Mouse (Mus musculus) midbrain, embryonic 14.5 days (tissue): Measurements from ENCODE around the gene Sumf1. TPM values are rescaled to one million over a fixed set of nuclear protein-coding genes. Genes with fewer than 3 reads are reported as not detected.

Experiments
- ATAC-seq: fragments of 200-750 bp; cut with Nextera tagmentation; 2 replicates; pipeline ENCODE4 v1.8.0; 2017; ENCODE audit warnings: moderate number of reproducible peaks, moderate library complexity; ENCODE audit not compliant: low FRiP score, low TSS enrichment
- DNase-seq: peaks from one replicate; pipeline ENCODE4 v3.0.0-alpha.2; 2015
- H3K27ac ChIP-seq: fragments of 300-500 bp; sonication (generic); replicated peaks from 2 replicates; pipeline ENCODE4 v1.5.1; 2014; ENCODE audit warnings: mild to moderate bottlenecking, low read depth, low read length, moderate library complexity
- H3K27me3 ChIP-seq: fragments of 300-500 bp; sonication (generic); 2 replicates; pipeline ENCODE4 v1.6.1; 2014; ENCODE audit warnings: low read length, control low read depth, mixed read lengths; ENCODE audit not compliant: control insufficient read depth, insufficient read depth
- H3K36me3 ChIP-seq: fragments of 300-500 bp; sonication (generic); 2 replicates; pipeline ENCODE4 v1.6.1; 2014; ENCODE audit warnings: low read length, control low read depth; ENCODE audit not compliant: control insufficient read depth, insufficient read depth
- H3K4me1 ChIP-seq: fragments of 300-500 bp; sonication (generic); 2 replicates; pipeline ENCODE4 v1.6.1; 2014; ENCODE audit warnings: mild to moderate bottlenecking, antibody characterized with exemption, low read length, control low read depth; ENCODE audit not compliant: control insufficient read depth, insufficient read depth
- H3K4me2 ChIP-seq: fragments of 300-500 bp; sonication (generic); 2 replicates; pipeline ENCODE4 v1.6.1; 2014; ENCODE audit warnings: mild to moderate bottlenecking, low read length, moderate library complexity
- H3K4me3 ChIP-seq: fragments of 300-500 bp; sonication (generic); replicated peaks from 2 replicates; pipeline ENCODE4 v1.5.1; 2014; ENCODE audit warnings: low read depth, low read length
- H3K9ac ChIP-seq: fragments of 300-500 bp; sonication (generic); replicated peaks from 2 replicates; pipeline ENCODE4 v1.6.1; 2014; ENCODE audit warnings: mild to moderate bottlenecking, low read length, moderate library complexity
- H3K9me3 ChIP-seq: fragments of 300-500 bp; sonication (generic); 2 replicates; pipeline ENCODE4 v1.6.1; 2016; ENCODE audit warnings: low read length, control low read depth, mixed read lengths; ENCODE audit not compliant: control insufficient read depth
- WGBS: fragments of 180-500 bp; shearing (Covaris S2); extraction: QIAGEN DNeasy Blood & Tissue Kit; methylation state at CpG from one replicate; pipeline ENCODE4 v1.1.7; 2014; 5-methylcytosine and 5-hydroxymethylcytosine counted together
- polyA plus RNA-seq: library from polyadenylated mRNA; unstranded; fragments of >200 nt; fragmentation: Nextera tagmentation; extraction: Ambion mirVana; gene quantifications from 2 replicates; pipeline ENCODE4 v1.2.1, GENCODE M21; 2014

The Sumf1 gene
- polyA plus RNA-seq, 1 experiment from 2014 or later: 10.9 TPM

DNA sequence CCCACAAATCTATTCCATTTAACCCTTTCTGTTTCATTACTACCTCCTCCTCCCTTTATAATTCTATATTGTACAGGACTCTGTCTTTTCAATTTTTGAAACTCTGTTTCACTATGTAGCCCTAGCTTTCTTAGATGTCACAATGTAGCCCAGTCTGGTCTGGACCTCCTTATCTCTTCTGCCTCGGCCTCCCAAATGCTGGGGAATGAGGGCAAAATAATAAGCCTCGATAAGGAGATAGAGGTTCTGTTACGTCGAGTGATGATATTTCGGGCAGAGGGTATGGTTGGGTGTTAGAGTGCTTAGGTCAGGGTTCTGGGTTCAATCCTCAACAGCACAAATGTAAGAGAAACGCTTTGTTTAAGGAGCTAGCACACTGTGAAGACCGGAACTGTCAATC lies 11.3 kb upstream of the Sumf1 start:
- Histone ChIP-seq H3K4me2 (no peak overlapping the region), H3K4me1 (no peaks in the 10 kb centered on the region), H3K9me3 (no peaks in the 10 kb centered on the region), H3K9ac (no peak overlapping the region), H3K36me3 (no peaks in the 10 kb centered on the region), H3K27me3 (no peaks in the 10 kb centered on the region), H3K27ac (no peak overlapping the region), H3K4me3 (no peak overlapping the region)
- ATAC-seq (no peak), DNase-seq (no peak)
- WGBS: 85% methylated on average over 7 of the region's 7 CpGs

GRCm38 (mm10) chr6:108192632-108193031 lies 7.2 kb upstream of the Sumf1 start:
- Histone ChIP-seq H3K27ac (no peak overlapping the region), H3K36me3 (no peaks in the 10 kb centered on the region), H3K4me3 (no peak overlapping the region), H3K9me3 (no peaks in the 10 kb centered on the region), H3K27me3 (no peaks in the 10 kb centered on the region), H3K9ac (no peak overlapping the region), H3K4me1 (no peaks in the 10 kb centered on the region), H3K4me2 (no peak overlapping the region)
- DNase-seq (peak; percentile 2), ATAC-seq (no peak)
- 64% methylated on average over 4 of the region's 4 CpGs for whole genome bisulfite sequencing

DNA sequence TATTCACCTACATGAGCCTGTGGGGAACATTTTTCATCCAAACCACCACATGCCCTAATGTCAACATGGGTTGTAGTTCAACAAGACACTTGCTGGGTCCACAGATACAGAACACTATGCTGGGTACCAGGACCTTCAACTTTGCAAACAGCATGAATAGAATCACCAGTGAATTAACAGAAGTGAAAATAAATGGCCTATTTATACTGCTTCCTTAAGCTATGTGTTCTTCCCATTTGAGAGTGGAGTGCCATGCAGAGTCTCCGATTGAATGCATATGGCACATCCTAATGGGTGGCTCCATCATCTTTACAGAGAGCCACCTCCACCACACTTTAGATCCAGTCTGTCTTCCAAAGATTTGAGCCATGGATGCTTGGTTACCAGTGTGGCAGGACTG lies 5.3 kb upstream of the Sumf1 start:
- no peaks in the 10 kb centered on the region for H3K27me3 ChIP-seq
- 97% methylated on average over 1 of the region's 1 CpGs for WGBS
- no peak for ATAC-seq

GRCm38 (mm10) chr6:108185685-108186009 lies 265 bp upstream of the Sumf1 start:
- 23% methylated on average over 4 of the region's 4 CpGs for WGBS
- no peak overlapping the region for H3K27ac ChIP-seq

More for the DNA sequence above, 5.3 kb upstream of the Sumf1 start:
- Histone ChIP-seq H3K4me2 (no peak overlapping the region), H3K27ac (no peak overlapping the region), H3K9ac (no peak overlapping the region), H3K36me3 (no peaks in the 10 kb centered on the region), H3K4me3 (no peak overlapping the region), H3K9me3 (no peaks in the 10 kb centered on the region), H3K4me1 (no peaks in the 10 kb centered on the region)
- no peak for DNase-seq

DNA sequence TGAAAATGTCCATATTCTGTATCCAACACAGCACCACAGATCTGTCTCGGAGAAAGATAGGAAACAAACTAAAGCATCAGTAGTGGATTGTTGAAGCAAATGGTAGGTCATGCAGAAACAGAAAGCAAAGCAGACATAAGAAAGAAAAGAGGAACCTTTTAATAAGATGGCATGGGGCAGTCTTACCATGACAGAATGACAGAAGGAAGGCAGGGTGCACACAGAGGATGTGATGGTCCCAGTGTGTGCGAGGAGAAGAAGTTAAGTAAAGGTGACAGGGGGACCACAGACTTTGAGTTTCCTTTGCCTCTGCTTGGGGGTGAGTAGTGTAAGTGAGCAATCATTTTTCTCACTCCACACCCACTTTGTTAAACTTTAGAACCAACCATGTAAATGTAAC lies 6.3 kb downstream of the Sumf1 start:
- no peaks in the 10 kb centered on the region for H3K27me3 ChIP-seq
- H3K9ac ChIP-seq: no peak overlapping the region
- no peaks in the 10 kb centered on the region for H3K9me3 ChIP-seq
- H3K36me3 ChIP-seq: 0 out of 2 replicates have a peak, but pooled peaks cover 3% of the 10 kb centered on the region
- ATAC-seq (no peak), DNase-seq (no peak)
- no peaks in the 10 kb centered on the region for H3K4me1 ChIP-seq
- 97% methylated on average over 2 of the region's 2 CpGs for WGBS
- no peak overlapping the region for H3K27ac ChIP-seq
- H3K4me2 ChIP-seq: no peak overlapping the region
- no peak overlapping the region for H3K4me3 ChIP-seq

More at GRCm38 (mm10) chr6:108185685-108186009, 265 bp upstream of the Sumf1 start:
- Histone ChIP-seq H3K4me3 (peak overlapping the region; percentile 78), H3K27me3 (no peaks in the 10 kb centered on the region), H3K9ac (peak overlapping the region; percentile 69), H3K36me3 (no peaks in the 10 kb centered on the region), H3K9me3 (no peaks in the 10 kb centered on the region), H3K4me2 (peak overlapping the region; percentile 77), H3K4me1 (peaks cover 8% of the 10 kb centered on the region)
- ATAC-seq (peak; percentile 50), DNase-seq (no peak)

DNA sequence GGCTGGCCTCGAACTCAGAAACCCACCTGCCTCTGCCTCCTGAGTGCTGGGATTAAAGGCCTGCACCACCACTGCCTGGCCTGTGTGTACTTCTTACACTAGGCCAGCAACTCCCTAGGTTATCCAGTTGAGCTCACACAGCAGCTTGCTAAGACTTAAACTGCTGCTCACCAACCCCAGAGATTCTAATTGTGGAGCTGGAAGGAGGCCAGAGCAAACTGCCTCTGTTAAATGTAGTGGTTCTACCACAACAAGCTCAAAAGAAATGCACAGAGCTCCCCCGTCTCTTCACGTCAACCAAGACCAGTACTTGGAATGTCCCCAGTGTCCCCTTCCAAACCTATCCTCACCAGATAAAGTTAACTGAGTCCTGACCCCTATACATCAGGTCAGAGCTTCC lies 11.2 kb downstream of the Sumf1 start:
- ATAC-seq: no peak

DNA sequence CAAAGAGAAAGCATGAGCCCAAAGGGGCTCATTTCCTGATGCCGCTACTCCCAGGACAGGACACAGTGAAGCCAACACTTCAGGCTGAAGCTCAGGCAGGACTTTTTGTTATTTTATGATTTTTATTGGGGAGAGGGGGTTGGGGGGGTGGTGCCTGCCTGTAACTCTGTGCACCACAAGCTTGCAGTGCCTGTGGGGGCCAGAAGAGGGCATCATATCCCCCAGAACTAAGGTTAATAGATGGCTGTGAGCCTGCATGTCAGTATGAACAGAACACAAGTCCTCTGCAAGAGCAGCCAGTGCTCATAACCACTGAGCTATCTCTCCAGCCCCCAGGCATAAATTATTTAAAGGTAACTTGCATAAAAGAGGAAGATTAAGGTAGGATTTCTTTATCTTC lies 13.2 kb downstream of the Sumf1 start:
- no peaks in the 10 kb centered on the region for H3K4me1 ChIP-seq
- H3K9me3 ChIP-seq: no peaks in the 10 kb centered on the region
- H3K27me3 ChIP-seq: no peaks in the 10 kb centered on the region
- H3K4me3 ChIP-seq: no peak overlapping the region
- H3K4me2 ChIP-seq: no peak overlapping the region
- DNase-seq: no peak
- H3K36me3 ChIP-seq: peaks cover 22% of the 10 kb centered on the region
- no peak overlapping the region for H3K27ac ChIP-seq
- whole genome bisulfite sequencing: 100% methylated on average over 1 of the region's 1 CpGs
- H3K9ac ChIP-seq: no peak overlapping the region
- ATAC-seq: no peak

More for the DNA sequence above, 11.2 kb downstream of the Sumf1 start:
- Histone ChIP-seq H3K27me3 (no peaks in the 10 kb centered on the region), H3K9ac (no peak overlapping the region), H3K4me3 (no peak overlapping the region), H3K9me3 (no peaks in the 10 kb centered on the region), H3K4me2 (no peak overlapping the region), H3K36me3 (peaks cover 22% of the 10 kb centered on the region), H3K27ac (no peak overlapping the region), H3K4me1 (no peaks in the 10 kb centered on the region)
- DNase-seq: no peak
- WGBS: 94% methylated on average over 3 of the region's 3 CpGs

DNA sequence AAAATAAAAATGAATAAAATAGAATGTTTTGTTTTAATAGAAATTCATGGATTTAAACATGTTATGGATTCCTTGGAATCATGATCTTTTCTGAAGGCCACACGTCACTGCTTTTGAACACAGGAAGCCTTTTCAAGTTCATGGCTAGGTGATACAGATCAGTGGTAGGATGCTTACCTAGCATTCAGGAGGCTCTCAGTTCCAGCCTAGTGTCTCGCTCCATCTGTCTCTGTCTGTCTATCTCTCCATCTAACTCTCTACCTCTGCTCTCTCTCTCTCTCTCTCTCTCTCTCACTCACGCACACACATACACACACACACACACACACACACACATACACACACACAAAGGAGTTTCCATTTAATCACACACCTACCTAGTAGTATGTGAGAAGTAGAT lies 15.9 kb downstream of the Sumf1 start:
- Histone ChIP-seq H3K4me2 (no peak overlapping the region), H3K4me3 (no peak overlapping the region), H3K36me3 (peaks cover 22% of the 10 kb centered on the region), H3K4me1 (no peaks in the 10 kb centered on the region), H3K27me3 (no peaks in the 10 kb centered on the region), H3K27ac (no peak overlapping the region), H3K9ac (no peak overlapping the region), H3K9me3 (no peaks in the 10 kb centered on the region)
- ATAC-seq: no peak
- 94% methylated on average over 3 of the region's 3 CpGs for WGBS
- DNase-seq: no peak

DNA sequence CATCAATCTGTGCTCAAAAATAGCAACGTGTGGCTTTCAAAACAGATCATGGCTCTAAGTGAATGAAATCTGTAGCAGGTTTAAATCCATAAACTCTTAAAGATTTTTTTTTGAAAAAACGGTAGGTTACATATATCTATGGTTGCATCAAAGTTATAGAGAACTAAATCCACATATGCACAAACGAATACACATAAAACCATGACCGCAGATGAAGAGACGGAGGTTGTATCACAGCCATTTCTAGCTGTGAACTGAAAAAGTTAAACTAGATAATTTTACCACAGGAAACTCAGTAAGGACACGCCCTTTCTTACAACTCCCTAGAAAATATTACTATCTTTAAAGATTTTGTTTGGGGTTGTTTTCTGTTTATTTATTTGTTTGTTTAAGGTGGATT lies 16.7 kb downstream of the Sumf1 start:
- no peak overlapping the region for H3K27ac ChIP-seq
- H3K4me3 ChIP-seq: no peak overlapping the region
- no peaks in the 10 kb centered on the region for H3K4me1 ChIP-seq
- H3K36me3 ChIP-seq: peaks cover 17% of the 10 kb centered on the region
- ATAC-seq (no peak), DNase-seq (no peak)
- H3K9ac ChIP-seq: no peak overlapping the region
- no peaks in the 10 kb centered on the region for H3K27me3 ChIP-seq
- H3K4me2 ChIP-seq: no peak overlapping the region
- H3K9me3 ChIP-seq: no peaks in the 10 kb centered on the region
- WGBS: 94% methylated on average over 6 of the region's 6 CpGs
